Comparison of ENCODE assay signal across 8 mouse cellular contexts in the genomic region with DNA sequence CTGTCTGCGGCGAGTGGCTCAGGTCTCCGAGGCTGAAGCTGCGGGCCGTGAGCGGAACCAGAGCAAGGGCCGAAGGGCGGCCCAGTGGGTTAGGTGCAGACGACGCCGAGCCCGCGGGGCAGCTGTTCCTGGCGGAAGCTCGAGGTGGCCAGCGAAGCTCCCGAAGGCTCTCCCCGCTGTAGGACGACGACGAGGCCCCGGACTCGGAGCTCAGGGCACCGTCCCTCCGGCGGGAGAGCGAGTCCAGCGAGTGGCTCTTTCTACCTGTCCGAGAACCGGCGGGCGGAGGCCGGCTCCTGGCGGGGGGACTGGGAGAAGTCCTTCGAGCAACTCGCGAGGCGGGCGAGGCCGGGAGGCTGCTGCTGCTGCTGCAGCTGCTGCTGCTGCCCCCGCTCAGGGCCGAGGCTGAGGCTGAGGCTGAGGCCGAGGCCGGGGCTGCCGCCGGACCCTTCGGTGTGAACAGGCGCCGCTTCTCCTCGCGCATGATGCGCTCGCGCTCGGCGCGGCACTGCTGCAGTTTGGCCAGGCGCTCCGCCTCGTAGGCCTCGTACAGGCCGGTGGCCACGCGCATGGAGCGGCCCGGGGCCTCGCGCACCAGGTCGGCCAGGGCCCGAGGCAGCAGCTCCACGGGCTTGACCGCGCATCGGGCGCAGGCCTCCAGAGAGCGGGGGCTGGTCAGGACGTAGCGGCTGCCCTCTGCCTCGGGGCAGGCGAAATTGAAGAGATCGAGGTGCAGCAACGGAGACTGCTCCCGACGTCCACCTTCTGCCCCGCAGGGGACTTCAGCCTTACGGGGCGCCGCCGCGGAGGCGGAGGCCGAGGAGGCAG. TPM values are rescaled to one million over a fixed set of nuclear protein-coding genes. Genes with fewer than 3 reads are reported as not detected.
A peak's percentile ranks its signal among the peaks of the same experiment; 100 is the strongest.
DNase-seq lines count a peak whose midpoint lies in the region; ATAC-seq and TF ChIP-seq lines count a peak whose summit lies in the region.

No protein-coding gene starts in this region.

- H3K9ac ChIP-seq in hindbrain, embryonic 15.5 days = peak overlapping the region; percentile 69

- H3K27me3 ChIP-seq in forebrain, embryonic 10.5 days (ENCODE audit: poor library complexity, severe bottlenecking) = peaks cover 50% of the 10 kb centered on the region
- no peaks in the 10 kb centered on the region for H3K27me3 ChIP-seq in hindbrain, embryonic 15.5 days

- WGBS in forebrain, embryonic 10.5 days = 34% methylated on average over 92 of the region's 92 CpGs
- 22% methylated on average over 87 of the region's 92 CpGs for WGBS in hindbrain, embryonic 15.5 days

- H3K36me3 ChIP-seq in forebrain, embryonic 10.5 days (replicated peaks) = peaks cover 56% of the 10 kb centered on the region
- H3K36me3 ChIP-seq in hindbrain, embryonic 15.5 days = peaks cover 48% of the 10 kb centered on the region

- H3K27ac ChIP-seq in layer of hippocampus, adult 2 months = peak overlapping the region; percentile 91
- H3K27ac ChIP-seq in bone marrow macrophage, adult 2 months (ENCODE audit: insufficient read depth, low read depth, low read length) = no peak overlapping the region
- peak overlapping the region; percentile 95 for H3K27ac ChIP-seq in forebrain, embryonic 10.5 days
- H3K27ac ChIP-seq in hindbrain, embryonic 15.5 days (replicated peaks) = peak overlapping the region; percentile 94

- peak overlapping the region; percentile 68 for H3K4me2 ChIP-seq in hindbrain, embryonic 15.5 days

- H3K4me1 ChIP-seq in bone marrow macrophage, adult 2 months (ENCODE audit: control insufficient read depth, insufficient read depth, low read length) = no peaks in the 10 kb centered on the region
- H3K4me1 ChIP-seq in forebrain, embryonic 10.5 days = peaks cover 31% of the 10 kb centered on the region
- peaks cover 33% of the 10 kb centered on the region for H3K4me1 ChIP-seq in hindbrain, embryonic 15.5 days (replicated peaks)

- ATAC-seq in hindbrain, embryonic 15.5 days (ENCODE audit: low FRiP score, low read depth) = peak; percentile 16; the same call in 1 of the 2 replicates
- ATAC-seq in megakaryocyte progenitor cell, adult 5-6 weeks (replicated peaks; ENCODE audit: poor library complexity) = no peak

- TF ChIP-seq POLR2A in bone marrow macrophage, adult 2 months (IDR thresholded peaks at IDR 0.05; ENCODE audit: borderline replicate concordance, low read depth, low read length) = no peak

- DNase-seq in layer of hippocampus, adult 2 months (ENCODE audit: low spot score in 2 of 2) = no peak
- no peak for DNase-seq in layer of hippocampus, adult 9-10 months (ENCODE audit: low spot score)
- peak; percentile 31 for DNase-seq in forebrain, embryonic 10.5 days (ENCODE audit: extremely low spot score, low spot score)
- peak; percentile 43 for DNase-seq in mesoderm, embryonic 11.5 days (ENCODE audit: low read depth, low spot score)
- peak; percentile 56 for DNase-seq in thymus, postnatal 4 days

- H3K4me3 ChIP-seq in layer of hippocampus, adult 2 months = peak overlapping the region; percentile 86
- peak overlapping the region; percentile 62 for H3K4me3 ChIP-seq in bone marrow macrophage, adult 2 months (ENCODE audit: insufficient read depth, low read length)
- peak overlapping the region; percentile 64 for H3K4me3 ChIP-seq in forebrain, embryonic 10.5 days
- peak overlapping the region; percentile 61 for H3K4me3 ChIP-seq in hindbrain, embryonic 15.5 days

- no peak for TF ChIP-seq CTCF in layer of hippocampus, adult 2 months (conservative IDR thresholded peaks at IDR 0.05)
- no peak for TF ChIP-seq CTCF in bone marrow macrophage, adult 2 months (IDR thresholded peaks at IDR 0.05; ENCODE audit: low read depth, low read length)

- H3K9me3 ChIP-seq in forebrain, embryonic 10.5 days = peaks cover 58% of the 10 kb centered on the region
- H3K9me3 ChIP-seq in hindbrain, embryonic 15.5 days = no peaks in the 10 kb centered on the region

RNA-seq across cellular contexts. Expression of gene Ccdc177, which starts 1.7 kb away (rescaled TPM):
- total RNA-seq in layer of hippocampus, adult 2 months (2021) = 10 to 100 TPM; 18.4 to 18.6 TPM
- not detected in 2 replicates for polyA plus RNA-seq in bone marrow macrophage, adult 2 months (2012; ENCODE audit: insufficient read depth, insufficient read length, missing spikeins)
- polyA plus RNA-seq in forebrain, embryonic 10.5 days (2016; fragmentation: Nextera tagmentation; extraction: Ambion mirVana) = 1.6 and 1.7 TPM in 2 replicates
- 4.0 and 4.4 TPM in 2 replicates for polyA plus RNA-seq in hindbrain, embryonic 15.5 days (2015; fragmentation: Nextera tagmentation; extraction: Ambion mirVana)
- not detected in 2 replicates for total RNA-seq in megakaryocyte progenitor cell, adult 5-6 weeks (2015)
- 0.12 TPM in 1 of 2 replicates, not detected in the other for total RNA-seq in megakaryocyte progenitor cell, adult 5-6 weeks (2017)

RNA-seq across cellular contexts. Expression of gene Susd6, which starts 31.5 kb away (rescaled TPM):
- total RNA-seq in layer of hippocampus, adult 2 months (2021) = 10 to 100 TPM; 71.6 to 72.1 TPM
- 144 and 157 TPM in 2 replicates for polyA plus RNA-seq in bone marrow macrophage, adult 2 months (2012; ENCODE audit: insufficient read depth, insufficient read length, missing spikeins)
- 11.9 and 13.0 TPM in 2 replicates for polyA plus RNA-seq in forebrain, embryonic 10.5 days (2016; fragmentation: Nextera tagmentation; extraction: Ambion mirVana)
- polyA plus RNA-seq in hindbrain, embryonic 15.5 days (2015; fragmentation: Nextera tagmentation; extraction: Ambion mirVana) = 12.6 and 13.1 TPM in 2 replicates
- total RNA-seq in megakaryocyte progenitor cell, adult 5-6 weeks (2015) = 12.8 and 14.5 TPM in 2 replicates
- total RNA-seq in megakaryocyte progenitor cell, adult 5-6 weeks (2017) = 15.9 and 19.4 TPM in 2 replicates

Comparison
In these comparisons a context has a peak if more than half of its experiments do, and no peak if none do; other contexts are left out.
1. DNase-seq: peak in forebrain, embryonic 10.5 days (single experiment), mesoderm, embryonic 11.5 days (single experiment) and thymus, postnatal 4 days (single experiment); none in layer of hippocampus, adult 2 months (0 of 2) and layer of hippocampus, adult 9-10 months (single experiment).
2. RNA of gene Susd6, which starts 31.5 kb away (polyA plus RNA-seq): 144 to 157 TPM in bone marrow macrophage, adult 2 months; 12.6 to 13.1 TPM in hindbrain, embryonic 15.5 days and 11.9 to 13.0 TPM in forebrain, embryonic 10.5 days; every median in the first group is over 10 times any median in the second.
3. Peak in every context shown above with its lines, with median percentiles within 50 percentile points of each other: H3K4me3 ChIP-seq.